9 mouse cellular contexts compared by ENCODE assay signal in genomic region chr2:31253463-31253862, GRCm38 (mm10). TPM values are rescaled to one million over a fixed set of nuclear protein-coding genes. Genes with fewer than 3 reads are reported as not detected.
A peak's percentile ranks its signal among the peaks of the same experiment; 100 is the strongest.
DNase-seq lines count a peak whose midpoint lies in the region; ATAC-seq and TF ChIP-seq lines count a peak whose summit lies in the region.
"Had no signal": no experiment of that assay in that cellular context is flagged by ENCODE, and none has a peak within 500 bp of the region (broad histone marks: within the 10 kb centered on the region; RNA-seq: fewer than 3 reads in every experiment).

No protein-coding gene starts in this region.

- no peaks in the 10 kb centered on the region for H3K9me3 ChIP-seq in heart, embryonic 10.5 days
- H3K9me3 ChIP-seq in liver, postnatal 0 days (ENCODE audit: low read length), result no peaks in the 10 kb centered on the region

- H3K4me3 ChIP-seq in heart, embryonic 10.5 days, result no peak overlapping the region
- H3K4me3 ChIP-seq in liver, postnatal 0 days (ENCODE audit: low read depth, low read length), result no peak overlapping the region

- intact Hi-C loops in heart, postnatal 14 days (cut with DNase I), result no loop called here

- DNase-seq in heart, embryonic 10.5 days (ENCODE audit: low spot score), result no peak
- DNase-seq in heart, postnatal 14 days, result no peak
- no peak for DNase-seq in liver, postnatal 0 days
- DNase-seq in liver, result no peak
- DNase-seq in kidney, adult 9 months, result peak; percentile 74
- DNase-seq in retina, embryonic 14.5 days (ENCODE audit: low spot score), result peak; percentile 82
- no peak for DNase-seq in frontal cortex, postnatal 10 days (ENCODE audit: low spot score in 2 of 2)
- DNase-seq: adrenal gland, postnatal 10 days; heart, postnatal 10 days had no signal

- H3K9ac ChIP-seq in liver, postnatal 0 days (replicated peaks), result no peak overlapping the region

- no peak for TF ChIP-seq CTCF in liver, postnatal 0 days (IDR thresholded peaks at IDR 0.05; ENCODE audit: low read depth)

- H3K4me2 ChIP-seq in liver, postnatal 0 days (ENCODE audit: low read depth, low read length), result no peak overlapping the region

- H3K36me3 ChIP-seq in heart, embryonic 10.5 days, result peaks cover 21% of the 10 kb centered on the region
- H3K36me3 ChIP-seq in liver, postnatal 0 days (replicated peaks; ENCODE audit: insufficient read depth, low read length), result no peaks in the 10 kb centered on the region

- no peak for TF ChIP-seq EP300 in liver, postnatal 0 days (IDR thresholded peaks at IDR 0.05; ENCODE audit: low read depth)

- 0 out of 2 replicates have a peak overlapping the region, but pooled peaks have one; percentile 90 for H3K27ac ChIP-seq in heart, embryonic 10.5 days
- H3K27ac ChIP-seq in liver, postnatal 0 days (ENCODE audit: low read depth), result no peak overlapping the region

- no peaks in the 10 kb centered on the region for H3K27me3 ChIP-seq in heart, embryonic 10.5 days (ENCODE audit: insufficient read depth, poor library complexity, severe bottlenecking)
- no peaks in the 10 kb centered on the region for H3K27me3 ChIP-seq in liver, postnatal 0 days (ENCODE audit: insufficient read depth, low read length)

- peaks cover 83% of the 10 kb centered on the region for H3K4me1 ChIP-seq in heart, embryonic 10.5 days
- H3K4me1 ChIP-seq in liver, postnatal 0 days (ENCODE audit: insufficient read depth), result peaks cover 4% of the 10 kb centered on the region

- WGBS in heart, embryonic 10.5 days, result 79% methylated on average over 3 of the region's 3 CpGs
- 62% methylated on average over 3 of the region's 3 CpGs for WGBS in liver, postnatal 0 days (ENCODE audit: insufficient replicate concordance)

- peak; percentile 24; the same call in 1 of the 2 replicates for ATAC-seq in liver, postnatal 0 days

RNA-seq across cellular contexts. Expression of gene Ncs1, which starts 7.8 kb away (rescaled TPM):
- 44.7 and 51.8 TPM in 2 replicates for polyA plus RNA-seq in heart, embryonic 10.5 days (2016; fragmentation: Nextera tagmentation; extraction: Ambion mirVana)
- 10 to 100 TPM in 1 of 2 experiments, 1 to 10 TPM in 1; 7.9 to 11.9 TPM for total RNA-seq in heart, postnatal 14 days (2021)
- 0.46 and 0.62 TPM in 2 replicates for polyA plus RNA-seq in liver, postnatal 0 days (2015; fragmentation: Nextera tagmentation; extraction: Ambion mirVana)

Comparison
In these comparisons a context has a peak if more than half of its experiments do, and no peak if none do; other contexts are left out.
1. DNase-seq: peak in kidney, adult 9 months (single experiment) and retina, embryonic 14.5 days (single experiment); none in heart, embryonic 10.5 days (single experiment), heart, postnatal 14 days (0 of 2), liver, postnatal 0 days (single experiment), liver (single experiment) and frontal cortex, postnatal 10 days (0 of 2).
2. RNA of gene Ncs1, which starts 7.8 kb away (polyA plus RNA-seq): 44.7 to 51.8 TPM in heart, embryonic 10.5 days; 0.46 to 0.62 TPM in liver, postnatal 0 days; every median in the first group is over 10 times any median in the second.